Mouse (Mus musculus) E14TG2a.4 (cell line): ENCODE data around the gene Syt8.

Source experiments
- CTCF ChIP-seq: conservative IDR thresholded peaks from 2 replicates; pipeline ENCODE4 v1.5.1; 2014; ENCODE audit warnings: low read length
- POU5F1 ChIP-seq: IDR thresholded peaks from 2 replicates; pipeline ENCODE4 v1.6.1; 2014; ENCODE audit warnings: low read length, borderline replicate concordance

DNA sequence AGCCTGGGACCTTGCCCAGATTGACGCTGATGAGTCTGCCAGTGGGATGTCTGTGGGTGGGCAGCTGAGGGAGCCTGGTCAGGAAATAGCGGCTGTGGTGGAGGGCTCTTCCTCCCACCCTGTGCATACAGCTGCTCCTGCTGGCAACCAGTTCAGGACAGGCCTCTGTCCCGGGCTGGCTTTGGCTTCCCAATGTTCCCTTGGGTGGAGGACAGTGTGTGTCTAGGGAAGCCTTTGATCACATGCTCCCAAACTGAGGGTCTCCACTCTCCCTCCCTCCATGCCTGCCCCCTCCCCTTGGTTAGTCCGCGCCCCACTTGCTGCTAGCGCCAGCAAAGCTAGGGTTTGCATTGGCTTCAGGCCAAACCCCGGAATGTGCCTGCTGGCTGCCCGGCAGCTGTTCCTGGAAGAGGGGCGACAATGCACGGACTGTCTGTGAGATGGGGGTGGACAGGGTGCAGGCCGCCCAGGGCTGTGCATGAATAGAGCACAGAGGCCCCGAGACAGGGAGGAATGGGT lies 4.4 kb upstream of the Syt8 start:
- TF ChIP-seq CTCF (no peak), POU5F1 (no peak)
